Mouse (Mus musculus) kidney, adult 9 months (tissue): ENCODE results near the gene Slco3a1.

Source experiments
- DNase-seq: peaks from one replicate; pipeline ENCODE4 v3.0.0; 2022

Gene Slco3a1

GRCm38 (mm10) chr7:74269283-74270088 is 285.1 kb downstream of the Slco3a1 start:
- DNase-seq: no peak

GRCm38 (mm10) chr7:74266511-74267168 is 287.9 kb downstream of the Slco3a1 start:
- DNase-seq: no peak

GRCm38 (mm10) chr7:74256291-74256690 is 298.3 kb downstream of the Slco3a1 start:
- no peak for DNase-seq

- DNase-seq: no peak
Measured at GRCm38 (mm10) chr7:74252066-74252465, 302.5 kb downstream of the Slco3a1 start.

- no peak for DNase-seq
Measured at GRCm38 (mm10) chr7:74241236-74241635, 313.3 kb downstream of the Slco3a1 start.

- no peak for DNase-seq
Measured at GRCm38 (mm10) chr7:74240459-74241172, 314.0 kb downstream of the Slco3a1 start.
